Mouse (Mus musculus) CH12.LX (cell line): ENCODE data around the gene Evi5. TPM values are rescaled to one million over a fixed set of nuclear protein-coding genes. Genes with fewer than 3 reads are reported as not detected.

ENCODE experiments used
- DNase-seq: peaks from one replicate; pipeline ENCODE4 v3.0.0-alpha.2; 2013; ENCODE audit errors: extremely low read depth
- H3K27ac ChIP-seq: 2 replicates; pipeline ENCODE4 v1.5.1; 2012; ENCODE audit warnings: low read depth, mild to moderate bottlenecking, control low read depth, moderate library complexity; ENCODE audit not compliant: insufficient read depth
- H3K27me3 ChIP-seq: replicated peaks from 2 replicates; pipeline ENCODE3; 2012; ENCODE audit warnings: inconsistent platforms
- H3K36me3 ChIP-seq, 2 experiments: replicated peaks in 1 of 2; 2 replicates each; pipeline versions ENCODE3 to v1.6.1; 2012; ENCODE audit warnings: inconsistent platforms in 1 of 2, low read length in 1 of 2, mild to moderate bottlenecking in 1 of 2, mixed read lengths in 1 of 2, moderate library complexity in 1 of 2; ENCODE audit not compliant: control insufficient read depth in 1 of 2, insufficient read depth in 1 of 2
- H3K4me1 ChIP-seq, 2 experiments: 2 replicates each; pipeline ENCODE4 v1.6.1; 2012; ENCODE audit warnings: inconsistent platforms in 1 of 2, moderate library complexity in 1 of 2; ENCODE audit not compliant: insufficient read depth in 2 of 2, control insufficient read depth in 1 of 2
- H3K4me2 ChIP-seq: 2 replicates; pipeline ENCODE4 v1.6.1; 2012; ENCODE audit warnings: low read depth, mild to moderate bottlenecking, control low read depth; ENCODE audit not compliant: poor library complexity, insufficient read depth, severe bottlenecking
- H3K4me3 ChIP-seq, 3 experiments: fragments of 150-350 bp in 1 of 3; sonication (generic) in 1 of 3; replicated peaks in 1 of 3; 2 replicates each; pipeline versions ENCODE3 to v1.5.1; 2011 to 2012; ENCODE audit warnings: low read depth in 2 of 3, low read length in 2 of 3, mild to moderate bottlenecking in 2 of 3, moderate library complexity in 2 of 3, control low read depth in 1 of 3, improper control_type of control experiment in 1 of 3, inconsistent platforms in 1 of 3, mixed read lengths in 1 of 3; ENCODE audit not compliant: poor library complexity in 1 of 3
- H3K79me2 ChIP-seq: replicated peaks from 2 replicates; pipeline ENCODE4 v1.6.1; 2012; ENCODE audit warnings: mild to moderate bottlenecking, moderate library complexity; ENCODE audit not compliant: control insufficient read depth, poor library complexity, insufficient read depth, severe bottlenecking; ENCODE audit errors: extremely low read depth
- H3K9ac ChIP-seq: 2 replicates; pipeline ENCODE4 v1.6.1; 2012; ENCODE audit warnings: low read depth, mild to moderate bottlenecking, control low read depth, moderate library complexity; ENCODE audit not compliant: insufficient read depth
- H3K9me3 ChIP-seq: replicated peaks from 2 replicates; pipeline ENCODE3; 2012; ENCODE audit warnings: low read length, inconsistent platforms, mixed read lengths
- BHLHE40 ChIP-seq: IDR thresholded peaks from 2 replicates; pipeline ENCODE4 v1.6.1; 2011; ENCODE audit warnings: mild to moderate bottlenecking, low read depth, low read length, improper control_type of control experiment
- CTCF ChIP-seq, 2 experiments: IDR thresholded peaks in 1 of 2; conservative IDR thresholded peaks in 1 of 2; 2 replicates each; pipeline ENCODE4 v1.5.1; 2011 to 2012; ENCODE audit warnings: low read depth in 2 of 2, low read length in 2 of 2, improper control_type of control experiment in 1 of 2, inconsistent platforms in 1 of 2, mild to moderate bottlenecking in 1 of 2, moderate library complexity in 1 of 2
- EP300 ChIP-seq: IDR thresholded peaks from 2 replicates; pipeline ENCODE4 v1.6.1; 2011; ENCODE audit warnings: low read length, improper control_type of control experiment
- HCFC1 ChIP-seq: IDR thresholded peaks from 2 replicates; pipeline ENCODE4 v1.6.1; 2012; ENCODE audit warnings: low read depth, mild to moderate bottlenecking, inconsistent platforms, low read length, improper control_type of control experiment
- JUN ChIP-seq: IDR thresholded peaks from 2 replicates; pipeline ENCODE4 v1.6.1; 2011; ENCODE audit warnings: low read depth, mild to moderate bottlenecking, low read length, improper control_type of control experiment, moderate library complexity; ENCODE audit not compliant: insufficient read depth
- JUND ChIP-seq: conservative IDR thresholded peaks from 2 replicates; pipeline ENCODE4 v1.6.1; 2011; ENCODE audit warnings: low read depth, low read length, improper control_type of control experiment
- MAFK ChIP-seq: IDR thresholded peaks from 2 replicates; pipeline ENCODE4 v1.6.1; 2011; ENCODE audit warnings: low read length, improper control_type of control experiment; ENCODE audit not compliant: insufficient replicate concordance
- MAX ChIP-seq: IDR thresholded peaks from 2 replicates; pipeline ENCODE4 v1.6.1; 2011; ENCODE audit warnings: low read length, improper control_type of control experiment
- PAX5 ChIP-seq: IDR thresholded peaks from 2 replicates; pipeline ENCODE4 v1.6.1; 2012; ENCODE audit warnings: low read length, inconsistent platforms, mixed read lengths
- RCOR1 ChIP-seq: conservative IDR thresholded peaks from 2 replicates; pipeline ENCODE4 v1.6.1; 2012; ENCODE audit warnings: low read depth, mild to moderate bottlenecking, inconsistent platforms, low read length, improper control_type of control experiment
- SMC3 ChIP-seq: IDR thresholded peaks from 2 replicates; pipeline ENCODE4 v1.6.1; 2011; ENCODE audit warnings: low read depth, low read length, improper control_type of control experiment
- UBTF ChIP-seq: IDR thresholded peaks from 2 replicates; pipeline ENCODE4 v1.6.1; 2012; ENCODE audit warnings: low read depth, mild to moderate bottlenecking, inconsistent platforms, low read length, improper control_type of control experiment, moderate library complexity
- ZKSCAN1 ChIP-seq: IDR thresholded peaks from 2 replicates; pipeline ENCODE4 v1.6.1; 2012; ENCODE audit warnings: low read depth, inconsistent platforms, low read length, improper control_type of control experiment, borderline replicate concordance
- ZMIZ1 ChIP-seq: IDR thresholded peaks from 2 replicates; pipeline ENCODE4 v1.6.1; 2012; ENCODE audit warnings: low read depth, mild to moderate bottlenecking, inconsistent platforms, low read length, improper control_type of control experiment
- dilution Hi-C: fragments of 300-500 bp; cut with MboI; formaldehyde crosslinking; loops from 2 replicates; pipeline ENCODE4 v1.14.3; 2020; ENCODE audit warnings: low sequenced_read_pairs; ENCODE audit not compliant: extremely low pct_unique_long_range_greater_than_20kb, extremely low pct_ligation_motif_present
- in situ Hi-C: fragments of 300-500 bp; cut with MboI; formaldehyde crosslinking; loops from 3 replicates; pipeline ENCODE4 v1.14.3; 2019; ENCODE audit warnings: low sequenced_read_pairs, low pct_ligation_motif_present, low pct_unique_long_range_greater_than_20kb, mixed read lengths
- polyA plus RNA-seq: library from polyadenylated mRNA; unstranded; fragments of >175 nt; gene quantifications from 2 replicates; pipeline ENCODE4 v1.2.1, GENCODE M21; 2012; ENCODE audit warnings: low read depth; ENCODE audit not compliant: insufficient read length
- total RNA-seq, 2 experiments: library from RNA; depleted of rRNA; stranded (reverse); fragments of 300-350 nt in 1 of 2; fragments of >200 nt in 1 of 2; gene quantifications; 2 replicates each; pipeline ENCODE4 v1.2.3; 2012 to 2014

Evi5 gene
- total and polyA plus RNA-seq, 3 experiments: 3.2 to 6.3 (median 3.8) TPM

DNA sequence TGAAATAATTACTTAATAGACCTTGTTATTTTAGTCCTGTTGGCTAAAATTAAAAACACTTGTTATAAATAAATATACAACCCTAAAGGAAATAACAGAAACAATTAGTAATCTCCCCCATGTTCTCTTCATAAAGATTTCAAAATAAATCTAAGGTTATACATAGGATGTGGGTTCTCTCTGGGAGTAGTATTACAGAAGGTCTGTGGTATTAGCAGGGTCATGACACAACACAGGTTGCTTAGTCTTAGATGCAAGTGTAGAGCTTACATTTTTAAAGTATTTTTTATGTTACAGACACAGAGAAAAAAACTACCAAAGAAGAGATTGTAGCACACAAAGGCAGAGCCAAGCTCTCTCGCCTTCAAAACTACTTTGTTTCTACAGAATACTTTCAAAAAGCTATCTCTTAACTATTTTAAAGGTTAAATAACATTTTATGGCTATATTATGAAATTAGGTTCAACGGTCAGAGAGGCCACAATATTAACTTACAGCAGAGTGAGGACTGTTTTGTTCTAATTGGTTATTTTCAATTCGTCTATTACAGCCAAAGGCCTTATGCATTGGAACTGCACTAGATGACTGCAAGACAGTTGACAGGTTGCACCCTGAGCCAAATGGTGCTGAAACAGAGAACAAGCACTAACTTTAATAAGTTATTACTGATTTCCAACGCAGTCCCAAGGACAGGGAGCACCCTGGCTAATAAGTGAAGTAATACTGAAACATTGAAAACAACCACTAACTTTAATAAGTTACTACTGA, 97.9 kb downstream of the Evi5 start:
- no peak overlapping the region for H3K9ac ChIP-seq
- H3K27me3 ChIP-seq: no peaks in the 10 kb centered on the region
- no peak overlapping the region for H3K4me2 ChIP-seq
- dilution Hi-C loops: no loop called here
- no peaks in the 10 kb centered on the region for H3K79me2 ChIP-seq
- no peak overlapping the region for H3K4me3 ChIP-seq
- H3K36me3 ChIP-seq: peaks cover 0 to 11% of the 10 kb centered on the region in 2 experiments
- peaks cover 3 to 22% of the 10 kb centered on the region in 2 experiments for H3K4me1 ChIP-seq
- no peak for DNase-seq
- H3K27ac ChIP-seq: no peak overlapping the region
- TF ChIP-seq RCOR1: no peak
- TF ChIP-seq EP300: no peak
- TF ChIP-seq MAX: no peak
- TF ChIP-seq CTCF (conservative IDR thresholded peaks at IDR 0.05 in 1 of 2, IDR thresholded peaks at IDR 0.05 in 1 of 2; ENCODE audit: low read depth in 2 of 2, low read length in 2 of 2): no peak
- no peak for TF ChIP-seq BHLHE40
- no peak for TF ChIP-seq SMC3
- TF ChIP-seq ZMIZ1: no peak
- no peak for TF ChIP-seq PAX5
- no peak for TF ChIP-seq UBTF
- TF ChIP-seq, all 38 proteins: peak for 0
- no peaks in the 10 kb centered on the region for H3K9me3 ChIP-seq
- in situ Hi-C loops: no loop called here

DNA sequence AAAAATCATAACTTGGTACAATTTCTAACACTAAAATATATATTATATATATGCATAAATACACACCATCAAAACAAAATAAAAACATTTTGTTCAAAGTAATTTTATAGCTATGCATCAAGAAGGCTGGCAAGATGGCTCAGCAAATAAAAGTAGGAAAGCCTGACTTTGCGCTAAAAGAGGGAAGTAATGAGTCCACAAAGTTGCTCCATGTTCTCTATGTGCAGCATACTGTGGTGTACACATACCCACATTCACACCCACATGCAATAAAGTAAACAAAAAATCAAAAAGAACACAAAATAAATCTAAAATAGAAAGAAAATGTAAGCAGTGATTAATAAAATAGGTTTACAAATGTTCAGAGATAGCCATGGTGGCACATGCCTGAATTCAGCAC, 99.0 kb downstream of the Evi5 start:
- no peak overlapping the region for H3K9ac ChIP-seq
- peaks cover 3 to 23% of the 10 kb centered on the region in 2 experiments for H3K4me1 ChIP-seq
- H3K27me3 ChIP-seq: no peaks in the 10 kb centered on the region
- DNase-seq: no peak
- TF ChIP-seq MAFK (no peak), JUND (no peak), HCFC1 (no peak), ZKSCAN1 (no peak), JUN (no peak), UBTF (no peak)
- no peaks in the 10 kb centered on the region for H3K9me3 ChIP-seq
- H3K27ac ChIP-seq: no peak overlapping the region
- H3K79me2 ChIP-seq: no peaks in the 10 kb centered on the region
- peaks cover 0 to 8% of the 10 kb centered on the region in 2 experiments for H3K36me3 ChIP-seq
- H3K4me3 ChIP-seq: no peak overlapping the region
- in situ Hi-C loops (no loop called here), dilution Hi-C loops (no loop called here)
- H3K4me2 ChIP-seq: no peak overlapping the region
